Mouse (Mus musculus): ENCODE results near the gene Unc5a. TPM values are rescaled to one million over a fixed set of nuclear protein-coding genes. Genes with fewer than 3 reads are reported as not detected.

Gene Unc5a
- polyA plus RNA-seq, 1 experiment = 0.01 TPM

DNA sequence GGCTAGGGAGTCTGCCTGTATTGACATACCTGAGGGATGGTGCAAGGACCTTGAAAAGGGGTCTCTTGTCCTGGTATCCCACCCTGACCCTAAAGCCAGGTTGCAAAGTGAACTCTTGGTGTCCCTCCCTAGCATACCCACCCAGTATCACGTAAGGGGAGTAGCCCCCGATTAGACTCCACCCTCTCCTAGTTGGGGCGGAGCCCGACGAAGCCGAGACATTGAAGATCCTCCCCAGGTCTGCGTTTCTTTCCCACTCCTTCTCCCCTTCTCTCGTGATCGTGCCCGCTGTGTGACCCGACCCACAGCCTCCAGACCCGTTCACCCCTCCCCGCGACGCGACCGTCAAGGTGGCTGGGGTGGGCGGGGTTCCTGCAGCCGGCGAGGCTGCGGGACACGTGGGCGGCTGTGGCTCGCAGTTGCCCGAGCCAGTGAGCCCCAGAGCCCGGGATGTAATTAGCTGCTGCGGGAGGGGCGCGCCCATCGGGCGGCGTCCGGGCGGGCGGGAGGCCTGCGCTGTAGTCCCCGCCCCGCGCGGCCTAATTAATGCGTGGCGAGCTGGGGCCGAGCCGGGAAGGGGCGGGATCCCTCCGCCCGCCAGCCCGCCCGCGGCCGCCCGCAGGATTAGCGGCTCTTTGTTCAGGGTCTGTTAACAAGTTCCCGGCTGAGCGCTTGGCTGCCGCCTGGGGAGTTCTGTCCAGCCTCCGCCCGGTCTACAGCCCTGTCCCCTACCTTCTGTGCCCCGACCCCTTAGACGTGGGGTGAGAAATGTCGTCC, 6.7 kb downstream of the Unc5a start:
- Histone ChIP-seq H3K79me2 (ENCODE audit: control insufficient read depth, insufficient read depth) (no peaks in the 10 kb centered on the region), H3K4me3 (ENCODE audit: insufficient read depth, poor library complexity, severe bottlenecking) (no peak overlapping the region), H3K27me3 (ENCODE audit: control insufficient read depth, insufficient read depth, insufficient read length) (peaks cover 92% of the 10 kb centered on the region), H3ac (ENCODE audit: control insufficient read depth, insufficient read length, low read depth) (peak overlapping the region; percentile 57), H3K79me3 (ENCODE audit: low read depth) (no peaks in the 10 kb centered on the region), H3K36me3 (ENCODE audit: control insufficient read depth, insufficient read depth) (no peaks in the 10 kb centered on the region)
- TF ChIP-seq USF1 (IDR thresholded peaks at IDR 0.05; ENCODE audit: low read depth) = no peak
- TF ChIP-seq CEBPB (IDR thresholded peaks at IDR 0.05; ENCODE audit: low read depth) = no peak
- no peak for TF ChIP-seq CTCF (IDR thresholded peaks at IDR 0.05; ENCODE audit: control insufficient read depth, insufficient read depth, insufficient read length)
- no peak for TF ChIP-seq MAX (IDR thresholded peaks at IDR 0.05)
- no peak for TF ChIP-seq MYOG (IDR thresholded peaks at IDR 0.05; ENCODE audit: control insufficient read depth, extremely low read depth, insufficient read length)
- TF ChIP-seq MYOD1 (IDR thresholded peaks at IDR 0.05; ENCODE audit: control insufficient read depth, insufficient read length, low read depth) = no peak
- TF ChIP-seq FOSL1 (IDR thresholded peaks at IDR 0.05; ENCODE audit: insufficient read depth, low read length, poor library complexity, severe bottlenecking) = no peak

DNA sequence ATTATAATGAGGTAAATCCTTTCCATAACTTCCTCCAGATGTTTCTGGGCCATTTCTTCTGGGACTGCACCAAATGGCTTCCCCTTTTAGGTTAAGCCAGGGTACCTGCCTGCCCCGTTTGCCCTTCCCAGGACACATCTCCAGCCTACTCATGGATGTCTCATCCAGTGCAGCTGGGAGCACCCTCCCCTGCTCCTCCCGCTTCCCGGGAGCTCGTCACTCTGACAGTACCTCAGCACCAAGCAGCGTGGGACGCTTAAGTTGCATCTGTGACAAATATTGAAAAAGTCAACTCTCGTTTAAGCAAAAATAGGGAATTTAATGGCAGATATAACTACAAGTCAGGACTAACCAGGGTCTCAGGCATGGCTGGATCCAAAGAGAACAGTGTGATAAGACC, 8.1 kb downstream of the Unc5a start:
- TF ChIP-seq FOSL1 (IDR thresholded peaks at IDR 0.05; ENCODE audit: insufficient read depth, low read length, poor library complexity, severe bottlenecking) (no peak), USF1 (IDR thresholded peaks at IDR 0.05; ENCODE audit: low read depth) (no peak), CEBPB (IDR thresholded peaks at IDR 0.05; ENCODE audit: low read depth) (no peak), MYOD1 (IDR thresholded peaks at IDR 0.05; ENCODE audit: control insufficient read depth, insufficient read length, low read depth) (no peak), CTCF (IDR thresholded peaks at IDR 0.05; ENCODE audit: control insufficient read depth, insufficient read depth, insufficient read length) (no peak), MAX (IDR thresholded peaks at IDR 0.05) (no peak)
- H3K79me3 ChIP-seq (ENCODE audit: low read depth) = no peaks in the 10 kb centered on the region

DNA sequence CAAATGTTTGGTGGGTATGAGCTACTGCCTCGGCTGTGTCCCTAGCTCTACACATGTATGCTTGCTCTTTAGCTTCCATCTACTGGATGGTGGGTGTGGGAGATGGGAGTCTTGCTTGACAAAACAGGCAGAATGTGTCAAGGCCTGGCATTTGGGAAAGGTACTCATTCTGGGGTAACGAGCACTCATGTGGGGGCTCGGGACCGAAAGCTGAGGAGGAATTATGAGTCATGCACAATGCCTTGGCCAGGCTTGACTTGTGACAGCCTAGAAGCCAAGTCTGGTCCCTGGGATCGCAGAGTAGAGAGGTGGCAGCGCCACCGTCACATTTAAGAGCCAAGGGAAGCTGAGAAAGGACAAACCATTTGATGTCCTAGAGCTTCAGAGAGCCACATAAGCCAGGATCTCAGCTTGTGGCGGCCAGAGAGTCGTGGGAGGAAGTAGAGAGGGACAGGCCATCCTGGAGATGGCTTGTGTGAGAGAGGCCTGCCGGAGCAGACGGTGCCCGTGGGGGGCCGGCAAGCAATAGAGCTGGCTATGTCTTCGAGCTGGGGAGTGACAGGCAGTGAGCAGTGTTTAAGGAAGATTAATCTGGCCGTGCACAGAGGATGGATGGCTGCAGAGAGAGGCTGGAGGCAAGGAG, 10.0 kb downstream of the Unc5a start:
- Histone ChIP-seq H3ac (ENCODE audit: control insufficient read depth, insufficient read length, low read depth) (no peak overlapping the region), H3K79me3 (ENCODE audit: low read depth) (no peaks in the 10 kb centered on the region), H3K79me2 (ENCODE audit: control insufficient read depth, insufficient read depth) (no peaks in the 10 kb centered on the region), H3K4me3 (ENCODE audit: insufficient read depth, poor library complexity, severe bottlenecking) (no peak overlapping the region), H3K27me3 (ENCODE audit: control insufficient read depth, insufficient read depth, insufficient read length) (peaks cover 91% of the 10 kb centered on the region), H3K36me3 (ENCODE audit: control insufficient read depth, insufficient read depth) (no peaks in the 10 kb centered on the region)
- no peak for TF ChIP-seq MAX (IDR thresholded peaks at IDR 0.05)
- TF ChIP-seq MYOG (IDR thresholded peaks at IDR 0.05; ENCODE audit: control insufficient read depth, extremely low read depth, insufficient read length) = no peak
- no peak for TF ChIP-seq FOSL1 (IDR thresholded peaks at IDR 0.05; ENCODE audit: insufficient read depth, low read length, poor library complexity, severe bottlenecking)
- no peak for TF ChIP-seq CEBPB (IDR thresholded peaks at IDR 0.05; ENCODE audit: low read depth)
- TF ChIP-seq CTCF (IDR thresholded peaks at IDR 0.05; ENCODE audit: control insufficient read depth, insufficient read depth, insufficient read length) = no peak
- no peak for TF ChIP-seq MYOD1 (IDR thresholded peaks at IDR 0.05; ENCODE audit: control insufficient read depth, insufficient read length, low read depth)
- no peak for TF ChIP-seq USF1 (IDR thresholded peaks at IDR 0.05; ENCODE audit: low read depth)

More for the DNA sequence above, 8.1 kb downstream of the Unc5a start:
- H3K27me3 ChIP-seq (ENCODE audit: control insufficient read depth, insufficient read depth, insufficient read length) = peaks cover 89% of the 10 kb centered on the region
- no peaks in the 10 kb centered on the region for H3K36me3 ChIP-seq (ENCODE audit: control insufficient read depth, insufficient read depth)
- H3ac ChIP-seq (ENCODE audit: control insufficient read depth, insufficient read length, low read depth) = no peak overlapping the region
- no peaks in the 10 kb centered on the region for H3K79me2 ChIP-seq (ENCODE audit: control insufficient read depth, insufficient read depth)
- H3K4me3 ChIP-seq (ENCODE audit: insufficient read depth, poor library complexity, severe bottlenecking) = no peak overlapping the region

GRCm38 (mm10) chr13:54959842-54960241, 10.6 kb downstream of the Unc5a start:
- Histone ChIP-seq H3K79me2 (ENCODE audit: control insufficient read depth, insufficient read depth) (no peaks in the 10 kb centered on the region), H3K36me3 (ENCODE audit: control insufficient read depth, insufficient read depth) (no peaks in the 10 kb centered on the region), H3K4me3 (ENCODE audit: insufficient read depth, poor library complexity, severe bottlenecking) (no peak overlapping the region), H3K79me3 (ENCODE audit: low read depth) (no peaks in the 10 kb centered on the region), H3ac (ENCODE audit: control insufficient read depth, insufficient read length, low read depth) (no peak overlapping the region), H3K27me3 (ENCODE audit: control insufficient read depth, insufficient read depth, insufficient read length) (peaks cover 91% of the 10 kb centered on the region)
- no peak for TF ChIP-seq USF1 (IDR thresholded peaks at IDR 0.05; ENCODE audit: low read depth)
- TF ChIP-seq CTCF (IDR thresholded peaks at IDR 0.05; ENCODE audit: control insufficient read depth, insufficient read depth, insufficient read length) = no peak
- no peak for TF ChIP-seq CEBPB (IDR thresholded peaks at IDR 0.05; ENCODE audit: low read depth)
- TF ChIP-seq MYOD1 (IDR thresholded peaks at IDR 0.05; ENCODE audit: control insufficient read depth, insufficient read length, low read depth) = no peak
- TF ChIP-seq MAX (IDR thresholded peaks at IDR 0.05) = no peak
- TF ChIP-seq MYOG (IDR thresholded peaks at IDR 0.05; ENCODE audit: control insufficient read depth, extremely low read depth, insufficient read length) = no peak
- no peak for TF ChIP-seq FOSL1 (IDR thresholded peaks at IDR 0.05; ENCODE audit: insufficient read depth, low read length, poor library complexity, severe bottlenecking)

DNA sequence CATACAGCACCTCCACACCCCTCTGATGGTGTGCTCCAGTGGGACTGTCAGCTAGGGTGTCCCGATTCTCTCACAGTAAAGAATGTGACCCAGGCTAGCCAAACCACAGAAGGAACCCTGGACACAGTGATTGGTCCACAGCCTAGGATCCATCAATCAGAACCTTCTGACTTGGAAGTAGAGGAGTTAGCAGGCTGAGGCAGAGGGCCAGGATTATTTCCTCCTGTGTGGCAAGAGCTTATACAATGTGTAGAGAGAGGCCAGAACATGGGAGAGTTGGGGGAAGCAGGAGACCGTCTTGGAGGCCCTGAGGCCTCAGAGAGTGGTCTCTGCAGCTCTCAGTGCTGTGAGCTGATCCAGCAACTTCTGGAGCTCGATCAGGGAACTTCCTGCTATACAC, 11.3 kb downstream of the Unc5a start:
- Histone ChIP-seq H3K79me2 (ENCODE audit: control insufficient read depth, insufficient read depth) (no peaks in the 10 kb centered on the region), H3K27me3 (ENCODE audit: control insufficient read depth, insufficient read depth, insufficient read length) (peaks cover 92% of the 10 kb centered on the region), H3K79me3 (ENCODE audit: low read depth) (no peaks in the 10 kb centered on the region), H3ac (ENCODE audit: control insufficient read depth, insufficient read length, low read depth) (no peak overlapping the region), H3K36me3 (ENCODE audit: control insufficient read depth, insufficient read depth) (no peaks in the 10 kb centered on the region), H3K4me3 (ENCODE audit: insufficient read depth, poor library complexity, severe bottlenecking) (no peak overlapping the region)
- TF ChIP-seq CEBPB (IDR thresholded peaks at IDR 0.05; ENCODE audit: low read depth) (no peak), MYOG (IDR thresholded peaks at IDR 0.05; ENCODE audit: control insufficient read depth, extremely low read depth, insufficient read length) (no peak), MYOD1 (IDR thresholded peaks at IDR 0.05; ENCODE audit: control insufficient read depth, insufficient read length, low read depth) (no peak), USF1 (IDR thresholded peaks at IDR 0.05; ENCODE audit: low read depth) (no peak), FOSL1 (IDR thresholded peaks at IDR 0.05; ENCODE audit: insufficient read depth, low read length, poor library complexity, severe bottlenecking) (no peak), CTCF (IDR thresholded peaks at IDR 0.05; ENCODE audit: control insufficient read depth, insufficient read depth, insufficient read length) (no peak), MAX (IDR thresholded peaks at IDR 0.05) (no peak)

All from C2C12 (cell line).